8 mouse cellular contexts compared by ENCODE assay signal in the genomic region with DNA sequence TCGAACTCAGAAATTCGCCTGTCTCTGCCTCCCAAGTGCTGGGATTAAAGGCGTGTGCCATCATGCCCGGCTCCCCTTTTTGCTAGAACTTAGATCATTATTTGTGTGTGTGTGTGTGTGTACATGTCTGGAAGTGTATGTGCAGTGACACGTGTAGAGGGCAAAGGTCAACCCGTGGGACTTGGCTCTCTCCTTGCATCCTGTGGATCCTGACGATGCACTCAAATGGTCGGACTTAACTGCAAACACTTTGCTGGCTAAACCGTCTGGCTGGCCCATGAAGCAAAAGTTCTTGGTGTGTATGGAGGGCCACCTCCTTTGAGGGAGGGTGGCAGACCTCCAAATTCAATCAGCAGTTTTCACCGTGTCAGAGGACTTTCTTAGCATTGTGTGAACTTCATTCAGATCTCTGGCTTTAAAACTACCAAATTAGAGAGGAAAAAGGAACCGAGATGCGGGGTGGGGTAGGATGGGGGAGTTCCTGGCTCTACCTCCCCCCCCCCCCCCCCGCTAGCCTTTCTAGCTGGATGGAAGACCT. TPM values are rescaled to one million over a fixed set of nuclear protein-coding genes. Genes with fewer than 3 reads are reported as not detected.
DNase-seq lines count a peak whose midpoint lies in the region; ATAC-seq and TF ChIP-seq lines count a peak whose summit lies in the region.

No protein-coding gene starts in this region.

- peak overlapping the region; percentile 66 for H3K4me3 ChIP-seq in bone marrow, adult 2 months (replicated peaks; ENCODE audit: control insufficient read depth, low read depth, low read length)
- H3K4me3 ChIP-seq in forebrain, embryonic 11.5 days (ENCODE audit: low read depth, low read length), result peak overlapping the region; percentile 38; the same call in 1 of the 2 replicates
- peak overlapping the region; percentile 59 for H3K4me3 ChIP-seq in intestine, embryonic 16.5 days (ENCODE audit: low read length)
- peak overlapping the region; percentile 21; the same call in 1 of the 2 replicates for H3K4me3 ChIP-seq in macrophage (ENCODE audit: inconsistent target)

- no peak for TF ChIP-seq POLR2A in bone marrow, adult 2 months (IDR thresholded peaks at IDR 0.05; ENCODE audit: borderline replicate concordance, control insufficient read depth, low read depth, low read length)

- peak overlapping the region; percentile 43 for H3K9ac ChIP-seq in forebrain, embryonic 11.5 days (ENCODE audit: low read length)
- H3K9ac ChIP-seq in intestine, embryonic 16.5 days (ENCODE audit: low read depth, low read length), result peak overlapping the region; percentile 72

- no peaks in the 10 kb centered on the region for H3K9me3 ChIP-seq in forebrain, embryonic 11.5 days (ENCODE audit: control insufficient read depth, low read length)
- H3K9me3 ChIP-seq in intestine, embryonic 16.5 days (ENCODE audit: control insufficient read depth, low read length), result no peaks in the 10 kb centered on the region

- H3K27ac ChIP-seq in bone marrow, adult 2 months (ENCODE audit: control insufficient read depth, insufficient read depth, low read depth, low read length, poor library complexity), result no peak overlapping the region; the same call in 1 of the 2 replicates
- H3K27ac ChIP-seq in forebrain, embryonic 11.5 days (ENCODE audit: low read depth, low read length), result no peak overlapping the region
- H3K27ac ChIP-seq in intestine, embryonic 16.5 days (ENCODE audit: low read length), result peak overlapping the region; percentile 20; the same call in 1 of the 2 replicates
- peak overlapping the region; percentile 27; the same call in 1 of the 2 replicates for H3K27ac ChIP-seq in macrophage

- WGBS in bone marrow, adult 2 months, result 44% methylated on average over 13 of the region's 13 CpGs
- 64% methylated on average over 12 of the region's 13 CpGs for WGBS in forebrain, embryonic 11.5 days
- WGBS in intestine, embryonic 16.5 days, result 48% methylated on average over 12 of the region's 13 CpGs
- WGBS in macrophage (ENCODE audit: missing documents), result 49% methylated on average over 13 of the region's 13 CpGs

- no peaks in the 10 kb centered on the region for H3K79me2 ChIP-seq in macrophage (ENCODE audit: inconsistent target)

- peak overlapping the region; percentile 96 for H3K4me2 ChIP-seq in forebrain, embryonic 11.5 days (ENCODE audit: low read depth, low read length, severe bottlenecking)
- peak overlapping the region; percentile 100 for H3K4me2 ChIP-seq in intestine, embryonic 16.5 days (ENCODE audit: low read depth, low read length)

- no peaks in the 10 kb centered on the region for H3K36me3 ChIP-seq in forebrain, embryonic 11.5 days (ENCODE audit: control insufficient read depth, insufficient read depth, low read length)
- peaks cover 4% of the 10 kb centered on the region; the same call in 1 of the 2 replicates for H3K36me3 ChIP-seq in intestine, embryonic 16.5 days (ENCODE audit: control insufficient read depth, insufficient read depth, low read length)
- no peaks in the 10 kb centered on the region for H3K36me3 ChIP-seq in macrophage (ENCODE audit: inconsistent target)

- peaks cover 3% of the 10 kb centered on the region; the same call in 1 of the 2 replicates for H3K27me3 ChIP-seq in forebrain, embryonic 11.5 days (ENCODE audit: control insufficient read depth, insufficient read depth, low read length)
- no peaks in the 10 kb centered on the region for H3K27me3 ChIP-seq in intestine, embryonic 16.5 days (replicated peaks; ENCODE audit: control insufficient read depth, insufficient read depth, low read length)

- H3K4me1 ChIP-seq in bone marrow, adult 2 months (ENCODE audit: control insufficient read depth, insufficient read depth, low read length), result peaks cover 5% of the 10 kb centered on the region
- peaks cover 13% of the 10 kb centered on the region; the same call in 1 of the 2 replicates for H3K4me1 ChIP-seq in forebrain, embryonic 11.5 days (replicated peaks; ENCODE audit: control insufficient read depth, insufficient read depth, low read length)
- peaks cover 41% of the 10 kb centered on the region for H3K4me1 ChIP-seq in intestine, embryonic 16.5 days (ENCODE audit: control insufficient read depth, insufficient read depth, low read length)

- no peak for ATAC-seq in forebrain, embryonic 11.5 days (replicated peaks; ENCODE audit: low FRiP score)
- no peak for ATAC-seq in intestine, embryonic 16.5 days
- ATAC-seq in activated CD4-positive, CD25-positive, alpha-beta regulatory T cell, adult 4 months, result no peak
- ATAC-seq in monocyte, adult 5-6 weeks (replicated peaks; ENCODE audit: insufficient number of reproducible peaks, low FRiP score, low TSS enrichment, poor library complexity, severe bottlenecking), result no peak

- DNase-seq in forebrain, embryonic 11.5 days (ENCODE audit: low spot score), result no peak
- DNase-seq in right cerebral cortex, postnatal 10 days (ENCODE audit: low spot score in 2 of 2), result no peak
- no peak for DNase-seq in right cerebral cortex, postnatal 36 days (ENCODE audit: low spot score in 2 of 2)

- no peak for TF ChIP-seq CTCF in bone marrow, adult 2 months (IDR thresholded peaks at IDR 0.05; ENCODE audit: control insufficient read depth, insufficient read depth, low read length)

RNA-seq across cellular contexts. Expression of a gene that starts 50.8 kb away (rescaled TPM):
- 4.3 and 7.3 TPM in 2 replicates for polyA plus RNA-seq in bone marrow, adult 2 months (2011; ENCODE audit: insufficient read depth, insufficient read length, low replicate concordance, missing spikeins)
- 35.0 and 35.2 TPM in 2 replicates for polyA plus RNA-seq in forebrain, embryonic 11.5 days (2014; fragmentation: Nextera tagmentation; extraction: Ambion mirVana)
- 56.0 and 63.0 TPM in 2 replicates for polyA plus RNA-seq in intestine, embryonic 16.5 days (2015; fragmentation: Nextera tagmentation; extraction: Ambion mirVana)
- 100 to 1,000 TPM in 1 of 26 experiments, 10 to 100 TPM in 20, 1 to 10 TPM in 5; 4.7 to 106 (median 17.9) TPM for total RNA-seq in macrophage (2018; cell fraction: chromatin; rRNA removed)
- total RNA-seq in macrophage (2018; cell fraction: cytosol; rRNA removed), result 10 to 100 TPM; 20.8 to 88.6 (median 41.4) TPM
- 100 to 1,000 TPM in 1 of 26 experiments, 10 to 100 TPM in 25; 26.0 to 107 (median 46.3) TPM for total RNA-seq in macrophage (2018; cell fraction: nucleus; rRNA removed)
- 31.0 to 41.6 TPM (median 31.7 TPM) in 3 replicates for polyA plus RNA-seq in macrophage (2018)
- 10 to 100 TPM; 17.2 to 18.6 TPM for polyA plus RNA-seq in activated CD4-positive, CD25-positive, alpha-beta regulatory T cell, adult 4 months (2017; shearing (Covaris generic))
- total RNA-seq in monocyte, adult 5-6 weeks (2017), result 7.1 to 11.7 TPM (median 9.6 TPM) in 3 replicates

Comparison
In these comparisons a context has a peak if more than half of its experiments do, and no peak if none do; other contexts are left out.
1. H3K27ac ChIP-seq: peak in intestine, embryonic 16.5 days (single experiment) and macrophage (single experiment); none in bone marrow, adult 2 months (single experiment) and forebrain, embryonic 11.5 days (single experiment).
2. Peak in every context shown above with its lines, with median percentiles within 50 percentile points of each other: H3K4me3 ChIP-seq.